Mouse (Mus musculus) forebrain, postnatal 0 days (tissue): ENCODE data around the gene Map2k2. TPM values are rescaled to one million over a fixed set of nuclear protein-coding genes. Genes with fewer than 3 reads are reported as not detected.
"Not testable (repeated sequence)": the region's sequence is repeated elsewhere in the genome, so short reads cannot be mapped to it uniquely, and the experiment has no call there.

ENCODE experiments used
- ATAC-seq: fragments of 200-750 bp; cut with Nextera tagmentation; 2 replicates; pipeline ENCODE4 v1.8.0; 2017; ENCODE audit warnings: mild to moderate bottlenecking, moderate library complexity
- DNase-seq: peaks from one replicate; pipeline ENCODE4 v3.0.0-alpha.2; 2015
- H3K27ac ChIP-seq: fragments of 300-500 bp; sonication (generic); 2 replicates; pipeline ENCODE4 v1.5.1; 2014; ENCODE audit warnings: low read depth, mild to moderate bottlenecking, antibody characterized with exemption, low read length, moderate library complexity, mixed read lengths
- H3K27me3 ChIP-seq: fragments of 300-500 bp; sonication (generic); 2 replicates; pipeline ENCODE4 v1.6.1; 2014; ENCODE audit warnings: mild to moderate bottlenecking, low read length, mixed read lengths; ENCODE audit not compliant: insufficient read depth
- H3K36me3 ChIP-seq: fragments of 300-500 bp; sonication (generic); 2 replicates; pipeline ENCODE4 v1.6.1; 2014; ENCODE audit warnings: mild to moderate bottlenecking, moderate library complexity; ENCODE audit not compliant: insufficient read depth
- H3K4me1 ChIP-seq: fragments of 300-500 bp; sonication (generic); 2 replicates; pipeline ENCODE4 v1.6.1; 2014; ENCODE audit warnings: antibody characterized with exemption; ENCODE audit not compliant: insufficient read depth
- H3K4me2 ChIP-seq: fragments of 300-500 bp; sonication (generic); 2 replicates; pipeline ENCODE4 v1.6.1; 2014; ENCODE audit warnings: low read depth, mild to moderate bottlenecking, moderate library complexity
- H3K4me3 ChIP-seq: fragments of 300-500 bp; sonication (generic); 2 replicates; pipeline ENCODE4 v1.5.1; 2014; ENCODE audit warnings: low read depth, low read length, mixed read lengths
- H3K9ac ChIP-seq: fragments of 300-500 bp; sonication (generic); 2 replicates; pipeline ENCODE4 v1.6.1; 2014; ENCODE audit warnings: mild to moderate bottlenecking
- H3K9me3 ChIP-seq: fragments of 300-500 bp; sonication (generic); 2 replicates; pipeline ENCODE4 v1.6.1; 2016; ENCODE audit warnings: low read length
- CTCF ChIP-seq: sonication (generic); IDR thresholded peaks from 2 replicates; pipeline ENCODE4 v1.5.1; 2016; ENCODE audit warnings: antibody characterized with exemption, control low read depth, low read depth
- WGBS: fragments of 180-500 bp; shearing (Covaris S2); extraction: QIAGEN DNeasy Blood & Tissue Kit; methylation state at CpG from one replicate; pipeline ENCODE4 v1.1.7; 2014; 5-methylcytosine and 5-hydroxymethylcytosine counted together
- microRNA-seq, 2 experiments: library from miRNA; unstranded; fragments of <30 nt; microRNA quantifications; one replicate each; pipeline ENCODE4; 2016
- polyA plus RNA-seq: library from polyadenylated mRNA; unstranded; fragments of >200 nt; fragmentation: Nextera tagmentation; extraction: Ambion mirVana; gene quantifications from 2 replicates; pipeline ENCODE4 v1.2.1, GENCODE M21; 2015
- total RNA-seq: library from RNA; depleted of rRNA; stranded (reverse); fragments of >200 nt; gene quantifications from 2 replicates; pipeline ENCODE4 v1.2.3, GENCODE M21; 2014; rRNA removed

Gene Map2k2
- total and polyA plus RNA-seq, 2 experiments from 2014 or later: 194 to 215 TPM

GRCm38 (mm10) chr10:81180946-81181345, 75.2 kb downstream of the Map2k2 start:
- no peak for TF ChIP-seq CTCF
- Histone ChIP-seq H3K4me2 (no peak overlapping the region), H3K36me3 (peaks cover 68% of the 10 kb centered on the region), H3K27me3 (no peaks in the 10 kb centered on the region), H3K4me1 (peaks cover 5% of the 10 kb centered on the region), H3K4me3 (no peak overlapping the region), H3K9me3 (no peaks in the 10 kb centered on the region), H3K9ac (no peak overlapping the region), H3K27ac (no peak overlapping the region)
- 90% methylated on average over 13 of the region's 13 CpGs for whole genome bisulfite sequencing
- ATAC-seq (no peak), DNase-seq (no peak)

GRCm38 (mm10) chr10:81181860-81182259, 76.1 kb downstream of the Map2k2 start:
- H3K27ac ChIP-seq, H3K27me3 ChIP-seq, H3K9ac ChIP-seq, ATAC-seq, DNase-seq, H3K4me3 ChIP-seq, H3K4me1 ChIP-seq, H3K9me3 ChIP-seq, H3K4me2 ChIP-seq: not testable (repeated sequence)
- peaks cover 71% of the 10 kb centered on the region for H3K36me3 ChIP-seq
- 72% methylated on average over 12 of the region's 12 CpGs for WGBS

- WGBS: 5% methylated on average over 53 of the region's 53 CpGs
- H3K9me3 ChIP-seq: no peaks in the 10 kb centered on the region
- peak; percentile 6; the same call in 1 of the 2 replicates for TF ChIP-seq CTCF
- peak within 1 kb of the TSS; percentile 64 for H3K9ac ChIP-seq
- DNase-seq (peak; percentile 99), ATAC-seq (peak; percentile 93)
- H3K27me3 ChIP-seq: no peaks in the 10 kb centered on the region
- peak within 1 kb of the TSS; percentile 58 for H3K4me3 ChIP-seq
- H3K27ac ChIP-seq: peak within 1 kb of the TSS; percentile 91
- peak within 1 kb of the TSS; percentile 58 for H3K4me2 ChIP-seq
- peaks cover 75% of the 10 kb centered on the region for H3K36me3 ChIP-seq
- peaks cover 5% of the 10 kb centered on the region for H3K4me1 ChIP-seq
Observed at GRCm38 (mm10) chr10:81182336-81183333, 76.9 kb downstream of the Map2k2 start, which contains the start of gene Dapk3. Dapk3 (plus strand) TSS chr10:81183005.

Small RNA genes lying within 50 kb of the gene (microRNA-seq; reads per million reads assigned to microRNA genes)
- 0 reads per million in 2 experiments for gene Mir5615-1
- gene Mir5615-2: 0 reads per million in 2 experiments

Other genes with a start within 250 kb of the Map2k2 start
- 0.08 and 0.33 TPM in 2 replicates for gene Tmprss9, start 234.1 kb upstream of the Map2k2 start, total RNA-seq
- gene Tmprss9, start 234.1 kb upstream of the Map2k2 start, polyA plus RNA-seq: 0.18 and 0.22 TPM in 2 replicates
- gene Timm13, start 204.9 kb upstream of the Map2k2 start, total RNA-seq: 214 and 233 TPM in 2 replicates
- gene Timm13, start 204.9 kb upstream of the Map2k2 start, polyA plus RNA-seq: 381 and 448 TPM in 2 replicates
- 46.1 and 46.5 TPM in 2 replicates for gene Lmnb2, start 187.7 kb upstream of the Map2k2 start, total RNA-seq
- 22.1 and 24.5 TPM in 2 replicates for gene Lmnb2, start 187.7 kb upstream of the Map2k2 start, polyA plus RNA-seq
- 5.0 and 5.8 TPM in 2 replicates for gene Gadd45b, start 175.8 kb upstream of the Map2k2 start, total RNA-seq
- 6.5 and 7.7 TPM in 2 replicates for gene Gadd45b, start 175.8 kb upstream of the Map2k2 start, polyA plus RNA-seq
- gene Gng7, start 91.0 kb upstream of the Map2k2 start, total RNA-seq: 64.5 and 91.4 TPM in 2 replicates
- gene Gng7, start 91.0 kb upstream of the Map2k2 start, polyA plus RNA-seq: 76.2 and 85.7 TPM in 2 replicates
- gene Diras1, start 80.3 kb upstream of the Map2k2 start, total RNA-seq: 65.4 and 76.0 TPM in 2 replicates
- gene Diras1, start 80.3 kb upstream of the Map2k2 start, polyA plus RNA-seq: 66.1 and 70.2 TPM in 2 replicates
- 82.1 and 104 TPM in 2 replicates for gene Slc39a3, start 68.5 kb upstream of the Map2k2 start, total RNA-seq
- gene Slc39a3, start 68.5 kb upstream of the Map2k2 start, polyA plus RNA-seq: 43.5 and 45.2 TPM in 2 replicates
- gene Sgta, start 45.7 kb upstream of the Map2k2 start, total RNA-seq: 176 and 215 TPM in 2 replicates
- 326 and 360 TPM in 2 replicates for gene Sgta, start 45.7 kb upstream of the Map2k2 start, polyA plus RNA-seq
- 69.0 and 74.6 TPM in 2 replicates for gene Thop1, start 35.9 kb upstream of the Map2k2 start, total RNA-seq
- 45.9 and 52.5 TPM in 2 replicates for gene Thop1, start 35.9 kb upstream of the Map2k2 start, polyA plus RNA-seq
- gene Creb3l3, start 7.0 kb upstream of the Map2k2 start, total RNA-seq: 0.38 and 0.43 TPM in 2 replicates
- 0.29 and 0.40 TPM in 2 replicates for gene Creb3l3, start 7.0 kb upstream of the Map2k2 start, polyA plus RNA-seq
- 21.6 and 27.2 TPM in 2 replicates for gene Zbtb7a, start 29.3 kb downstream of the Map2k2 start, total RNA-seq
- gene Zbtb7a, start 29.3 kb downstream of the Map2k2 start, polyA plus RNA-seq: 12.4 and 15.7 TPM in 2 replicates
- 30.1 and 32.5 TPM in 2 replicates for gene Pias4, start 62.0 kb downstream of the Map2k2 start, total RNA-seq
- gene Pias4, start 62.0 kb downstream of the Map2k2 start, polyA plus RNA-seq: 28.1 and 35.8 TPM in 2 replicates
- gene Eef2, start 70.7 kb downstream of the Map2k2 start, total RNA-seq: 2,084 and 2,175 TPM in 2 replicates
- 466 and 485 TPM in 2 replicates for gene Eef2, start 70.7 kb downstream of the Map2k2 start, polyA plus RNA-seq
- gene Dapk3, start 77.1 kb downstream of the Map2k2 start, total RNA-seq: 64.6 and 68.9 TPM in 2 replicates
- gene Dapk3, start 77.1 kb downstream of the Map2k2 start, polyA plus RNA-seq: 58.1 TPM in 2 replicates
- not detected in 2 replicates for gene 4930442H23Rik, start 77.9 kb downstream of the Map2k2 start, total RNA-seq
- 0.11 and 0.24 TPM in 2 replicates for gene 4930442H23Rik, start 77.9 kb downstream of the Map2k2 start, polyA plus RNA-seq
- 0.08 TPM in 1 of 2 replicates, not detected in the other for gene Nmrk2, start 96.1 kb downstream of the Map2k2 start, total RNA-seq
- not detected in 2 replicates for gene Nmrk2, start 96.1 kb downstream of the Map2k2 start, polyA plus RNA-seq
- 163 and 170 TPM in 2 replicates for gene Atcay, start 124.9 kb downstream of the Map2k2 start, total RNA-seq
- 78.8 and 79.2 TPM in 2 replicates for gene Atcay, start 124.9 kb downstream of the Map2k2 start, polyA plus RNA-seq
- 51.0 and 52.1 TPM in 2 replicates for gene Zfr2, start 127.2 kb downstream of the Map2k2 start, total RNA-seq
- gene Zfr2, start 127.2 kb downstream of the Map2k2 start, polyA plus RNA-seq: 13.0 and 18.7 TPM in 2 replicates
- gene Matk, start 147.0 kb downstream of the Map2k2 start, total RNA-seq: 87.3 and 113 TPM in 2 replicates
- 66.4 and 79.4 TPM in 2 replicates for gene Matk, start 147.0 kb downstream of the Map2k2 start, polyA plus RNA-seq
- 90.2 and 94.9 TPM in 2 replicates for gene Mrpl54, start 161.0 kb downstream of the Map2k2 start, total RNA-seq
- gene Mrpl54, start 161.0 kb downstream of the Map2k2 start, polyA plus RNA-seq: 134 and 148 TPM in 2 replicates
- gene Apba3, start 161.0 kb downstream of the Map2k2 start, total RNA-seq: 43.3 and 44.6 TPM in 2 replicates
- 22.8 and 24.8 TPM in 2 replicates for gene Apba3, start 161.0 kb downstream of the Map2k2 start, polyA plus RNA-seq
- gene Tjp3, start 185.7 kb downstream of the Map2k2 start, total RNA-seq: 6.3 and 8.5 TPM in 2 replicates
- gene Tjp3, start 185.7 kb downstream of the Map2k2 start, polyA plus RNA-seq: 5.7 and 6.4 TPM in 2 replicates
- gene Pip5k1c, start 187.0 kb downstream of the Map2k2 start, total RNA-seq: 189 and 229 TPM in 2 replicates
- gene Pip5k1c, start 187.0 kb downstream of the Map2k2 start, polyA plus RNA-seq: 110 and 130 TPM in 2 replicates
- 24.2 and 43.4 TPM in 2 replicates for gene Cactin, start 215.2 kb downstream of the Map2k2 start, total RNA-seq
- gene Cactin, start 215.2 kb downstream of the Map2k2 start, polyA plus RNA-seq: 19.9 and 24.2 TPM in 2 replicates
- gene Tbxa2r, start 222.8 kb downstream of the Map2k2 start, total RNA-seq: 2.4 and 3.9 TPM in 2 replicates
- gene Tbxa2r, start 222.8 kb downstream of the Map2k2 start, polyA plus RNA-seq: 3.3 and 3.4 TPM in 2 replicates
- 0.15 TPM in 1 of 2 replicates, not detected in the other for gene Gipc3, start 237.4 kb downstream of the Map2k2 start, total RNA-seq
- not detected in 2 replicates for gene Gipc3, start 237.4 kb downstream of the Map2k2 start, polyA plus RNA-seq
- gene Hmg20b, start 244.6 kb downstream of the Map2k2 start, total RNA-seq: 15.1 and 21.6 TPM in 2 replicates
- gene Hmg20b, start 244.6 kb downstream of the Map2k2 start, polyA plus RNA-seq: 25.1 and 25.2 TPM in 2 replicates